Mouse (Mus musculus) liver, postnatal 0 days (tissue): ENCODE results near the gene Evi5l. TPM values are rescaled to one million over a fixed set of nuclear protein-coding genes. Genes with fewer than 3 reads are reported as not detected.
"Not testable (repeated sequence)": the region's sequence is repeated elsewhere in the genome, so short reads cannot be mapped to it uniquely, and the experiment has no call there.

ENCODE experiments used
- ATAC-seq: fragments of 200-750 bp; cut with Nextera tagmentation; 2 replicates; pipeline ENCODE4 v1.8.0; 2017; ENCODE audit warnings: mild to moderate bottlenecking, moderate library complexity
- DNase-seq: peaks from one replicate; pipeline ENCODE4 v3.0.0-alpha.2; 2016
- H3K27ac ChIP-seq: fragments of 300-500 bp; sonication (generic); 2 replicates; pipeline ENCODE4 v1.5.1; 2014; ENCODE audit warnings: antibody characterized with exemption, moderate library complexity, mild to moderate bottlenecking, low read depth
- H3K27me3 ChIP-seq: fragments of 300-500 bp; sonication (generic); 2 replicates; pipeline ENCODE4 v1.6.1; 2014; ENCODE audit warnings: low read length, control low read depth, mixed read lengths; ENCODE audit not compliant: insufficient read depth
- H3K36me3 ChIP-seq: fragments of 300-500 bp; sonication (generic); replicated peaks from 2 replicates; pipeline ENCODE4 v1.6.1; 2014; ENCODE audit warnings: mild to moderate bottlenecking, control low read depth, low read length, moderate library complexity, mixed read lengths; ENCODE audit not compliant: insufficient read depth
- H3K4me1 ChIP-seq: fragments of 300-500 bp; sonication (generic); 2 replicates; pipeline ENCODE4 v1.6.1; 2014; ENCODE audit warnings: antibody characterized with exemption, mild to moderate bottlenecking, control low read depth; ENCODE audit not compliant: insufficient read depth
- H3K4me2 ChIP-seq: fragments of 300-500 bp; sonication (generic); 2 replicates; pipeline ENCODE4 v1.6.1; 2014; ENCODE audit warnings: low read depth, mild to moderate bottlenecking, low read length, moderate library complexity, mixed read lengths
- H3K4me3 ChIP-seq: fragments of 300-500 bp; sonication (generic); 2 replicates; pipeline ENCODE4 v1.5.1; 2014; ENCODE audit warnings: low read depth, low read length
- H3K9ac ChIP-seq: fragments of 300-500 bp; sonication (generic); replicated peaks from 2 replicates; pipeline ENCODE4 v1.6.1; 2014; ENCODE audit warnings: mild to moderate bottlenecking, moderate library complexity
- H3K9me3 ChIP-seq: fragments of 300-500 bp; sonication (generic); 2 replicates; pipeline ENCODE4 v1.6.1; 2016; ENCODE audit warnings: mild to moderate bottlenecking, control low read depth, low read length, mixed read lengths
- CTCF ChIP-seq: sonication (generic); IDR thresholded peaks from 2 replicates; pipeline ENCODE4 v1.5.1; 2016; ENCODE audit warnings: antibody characterized with exemption, low read depth
- EP300 ChIP-seq: IDR thresholded peaks from 2 replicates; pipeline ENCODE4 v1.6.1; 2016; ENCODE audit warnings: antibody characterized with exemption, low read depth, mild to moderate bottlenecking
- WGBS: fragments of 180-500 bp; shearing (Covaris S2); extraction: QIAGEN DNeasy Blood & Tissue Kit; methylation state at CpG from one replicate; pipeline ENCODE4 v1.1.7; 2014; ENCODE audit not compliant: insufficient replicate concordance; 5-methylcytosine and 5-hydroxymethylcytosine counted together
- polyA plus RNA-seq: library from polyadenylated mRNA; unstranded; fragments of >200 nt; fragmentation: Nextera tagmentation; extraction: Ambion mirVana; gene quantifications from 2 replicates; pipeline ENCODE4 v1.2.1, GENCODE M21; 2015

Gene Evi5l
- polyA plus RNA-seq, 1 experiment from 2014 or later: 3.8 TPM

GRCm38 (mm10) chr8:4252934-4253841 lies 86.8 kb downstream of the Evi5l start, which contains the start of gene Snapc2:
TSS of gene Snapc2 (plus strand) at chr8:4253080.
- H3K27me3 ChIP-seq: no peaks in the 10 kb centered on the region
- H3K4me1 ChIP-seq: peaks cover 16% of the 10 kb centered on the region

DNA sequence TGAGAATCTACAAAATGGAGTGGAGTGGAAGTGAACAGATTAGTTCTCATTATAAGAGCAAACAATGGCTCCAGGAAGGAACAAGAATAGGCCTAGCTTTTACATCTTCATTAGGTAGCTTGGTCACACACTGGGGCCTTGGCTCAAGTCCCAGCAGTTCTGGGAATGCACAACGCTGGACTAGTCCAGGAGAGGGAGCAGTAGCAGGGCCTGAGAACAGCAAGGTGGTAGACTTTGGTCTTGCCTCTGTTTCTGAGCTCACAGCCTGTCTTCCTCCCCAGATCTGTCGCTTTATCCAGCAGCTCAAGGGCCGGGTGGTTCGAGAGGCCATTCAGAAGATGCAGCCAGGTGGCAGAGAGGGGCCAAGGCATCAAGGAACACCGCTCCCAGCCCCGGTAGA lies 87.6 kb downstream of the Evi5l start:
- Histone ChIP-seq H3K36me3 (peaks cover 7% of the 10 kb centered on the region), H3K4me1 (peaks cover 24% of the 10 kb centered on the region), H3K4me2 (peak overlapping the region; percentile 85), H3K4me3 (peak overlapping the region; percentile 93), H3K27ac (no peak overlapping the region), H3K27me3 (no peaks in the 10 kb centered on the region), H3K9me3 (no peaks in the 10 kb centered on the region), H3K9ac (no peak overlapping the region)
- peak; percentile 53 for TF ChIP-seq CTCF
- no peak for TF ChIP-seq EP300
- ATAC-seq: no peak
- DNase-seq: peak; percentile 43
- 63% methylated on average over 6 of the region's 6 CpGs for WGBS

More at GRCm38 (mm10) chr8:4252934-4253841, 86.8 kb downstream of the Evi5l start, which contains the start of gene Snapc2:
- ATAC-seq (peak; percentile 94), DNase-seq (peak; percentile 98)
- no peaks in the 10 kb centered on the region for H3K9me3 ChIP-seq
- WGBS: under 1% methylated on average over 69 of the region's 69 CpGs
- no peak; the same call in 1 of the 2 replicates for TF ChIP-seq EP300
- TF ChIP-seq CTCF: no peak
- peak within 1 kb of the TSS; percentile 74 for H3K27ac ChIP-seq
- H3K4me2 ChIP-seq: peak within 1 kb of the TSS; percentile 85
- H3K9ac ChIP-seq: peak within 1 kb of the TSS; percentile 93
- peak within 1 kb of the TSS; percentile 93 for H3K4me3 ChIP-seq
- peaks cover 7% of the 10 kb centered on the region for H3K36me3 ChIP-seq

DNA sequence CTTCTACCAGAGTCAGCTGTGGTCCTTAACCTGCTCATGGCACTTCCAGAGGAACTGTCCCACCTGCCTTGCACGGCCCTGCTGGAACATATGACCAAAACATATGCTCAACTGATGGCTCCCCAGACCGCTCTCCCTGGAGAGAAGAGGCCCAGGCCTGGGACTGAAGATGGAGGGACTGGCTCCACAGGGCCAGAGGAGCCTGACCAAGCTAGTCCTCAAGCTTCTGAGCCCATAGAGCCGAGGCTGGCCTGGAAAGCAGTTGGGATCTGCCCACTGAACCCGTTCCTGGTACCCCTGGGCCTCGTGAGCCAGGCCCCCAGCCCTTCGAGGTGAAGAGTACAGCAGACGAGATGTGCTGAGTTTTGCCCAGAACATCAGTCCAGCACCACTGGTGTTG lies 89.1 kb downstream of the Evi5l start:
- not testable (repeated sequence) for H3K9me3 ChIP-seq, H3K9ac ChIP-seq, H3K27ac ChIP-seq, ATAC-seq, H3K4me2 ChIP-seq, DNase-seq, H3K4me3 ChIP-seq, H3K27me3 ChIP-seq
- H3K4me1 ChIP-seq: peaks cover 29% of the 10 kb centered on the region
- 77% methylated on average over 7 of the region's 7 CpGs for WGBS
- H3K36me3 ChIP-seq: peaks cover 13% of the 10 kb centered on the region

- DNase-seq: no peak
- H3K4me1 ChIP-seq: peaks cover 29% of the 10 kb centered on the region
- no peak overlapping the region for H3K4me3 ChIP-seq
- no peak overlapping the region for H3K9ac ChIP-seq
- ATAC-seq: no peak
- H3K27me3 ChIP-seq: no peaks in the 10 kb centered on the region
- 78% methylated on average over 4 of the region's 4 CpGs for WGBS
- H3K27ac ChIP-seq: no peak overlapping the region
- H3K36me3 ChIP-seq: peaks cover 26% of the 10 kb centered on the region
- TF ChIP-seq CTCF (no peak), EP300 (no peak)
- H3K9me3 ChIP-seq: no peaks in the 10 kb centered on the region
- no peak overlapping the region for H3K4me2 ChIP-seq
Observed at GRCm38 (mm10) chr8:4256911-4257310, 90.5 kb downstream of the Evi5l start.

DNA sequence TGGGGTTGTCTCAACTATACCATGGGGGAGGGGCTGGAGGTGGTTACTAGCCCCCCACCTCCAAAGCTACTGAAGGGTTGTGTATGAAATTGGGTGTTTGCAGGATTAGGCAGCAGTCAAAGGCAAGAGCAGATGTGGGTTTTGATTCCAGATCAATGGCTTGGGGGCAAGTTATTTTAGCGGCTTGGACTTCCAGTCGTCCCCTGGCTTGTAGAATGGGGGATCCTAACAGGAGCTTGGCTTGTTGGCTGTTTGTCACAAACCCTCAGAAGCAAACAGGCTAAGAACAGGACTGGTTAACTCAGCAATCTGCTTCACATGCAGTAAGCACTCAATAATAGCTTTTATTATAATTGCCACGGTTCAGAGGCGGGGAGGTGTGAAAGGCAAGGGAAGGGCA lies 91.0 kb downstream of the Evi5l start:
- H3K4me3 ChIP-seq: no peak overlapping the region
- WGBS: 83% methylated on average over 4 of the region's 4 CpGs

DNA sequence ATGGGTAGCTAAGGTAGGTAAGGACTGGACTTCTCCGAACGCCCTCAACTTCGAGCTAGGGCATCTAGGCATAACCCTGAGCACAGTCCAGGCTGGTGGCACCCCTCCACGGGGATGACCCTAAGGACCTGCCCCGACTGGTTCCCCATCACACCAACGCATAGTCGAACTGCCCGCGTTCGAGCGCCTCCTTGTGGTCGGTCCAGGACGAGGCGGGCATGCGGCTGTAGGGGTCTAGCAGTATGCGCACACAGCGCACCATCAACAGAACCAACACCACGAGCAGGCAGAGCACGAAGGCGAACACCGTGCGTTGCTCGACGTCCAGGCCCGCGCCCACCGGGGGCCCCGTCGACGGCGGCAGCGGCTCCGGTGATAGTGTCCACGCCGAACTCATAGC lies 91.9 kb downstream of the Evi5l start:
- 7% methylated on average over 34 of the region's 35 CpGs for WGBS
- Histone ChIP-seq H3K27me3 (no peaks in the 10 kb centered on the region), H3K4me1 (peaks cover 23% of the 10 kb centered on the region), H3K36me3 (peaks cover 33% of the 10 kb centered on the region), H3K4me3 (peak overlapping the region; percentile 61), H3K27ac (no peak overlapping the region), H3K4me2 (peak overlapping the region; percentile 100), H3K9me3 (no peaks in the 10 kb centered on the region), H3K9ac (peak overlapping the region; percentile 62)
- TF ChIP-seq CTCF (peak; percentile 94), EP300 (no peak)
- DNase-seq (peak; percentile 85), ATAC-seq (peak; percentile 57)

More for the DNA sequence above, 91.0 kb downstream of the Evi5l start:
- Histone ChIP-seq H3K9me3 (no peaks in the 10 kb centered on the region), H3K27ac (no peak overlapping the region), H3K4me2 (no peak overlapping the region), H3K4me1 (peaks cover 27% of the 10 kb centered on the region), H3K27me3 (no peaks in the 10 kb centered on the region), H3K9ac (no peak overlapping the region), H3K36me3 (peaks cover 30% of the 10 kb centered on the region)
- ATAC-seq: no peak
- TF ChIP-seq CTCF: no peak
- no peak for TF ChIP-seq EP300
- DNase-seq: no peak
